14 mouse cellular contexts compared by ENCODE assay signal in the genomic region with DNA sequence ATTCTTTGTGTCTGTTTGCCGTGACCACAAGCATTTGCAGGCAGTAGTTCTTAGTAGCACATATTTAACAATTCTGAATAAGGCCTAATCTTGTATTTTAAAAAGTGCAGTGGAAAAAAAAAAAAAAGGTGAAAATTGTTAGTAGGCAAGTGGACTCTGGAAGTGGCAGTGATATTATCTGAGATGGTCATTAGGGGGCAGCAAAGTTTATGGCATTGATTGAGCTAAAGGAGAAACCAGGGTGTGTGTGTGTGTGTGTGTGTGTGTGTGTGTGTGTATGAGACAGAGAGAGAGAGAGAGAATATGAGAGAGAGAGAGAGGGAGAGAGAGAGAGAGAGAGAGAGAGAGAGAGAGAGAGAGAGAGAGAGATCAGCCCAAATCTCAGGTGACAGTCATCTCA. TPM values are rescaled to one million over a fixed set of nuclear protein-coding genes. Genes with fewer than 3 reads are reported as not detected.
DNase-seq lines count a peak whose midpoint lies in the region; ATAC-seq and TF ChIP-seq lines count a peak whose summit lies in the region.
"Had no signal": no experiment of that assay in that cellular context is flagged by ENCODE, and none has a peak within 500 bp of the region (broad histone marks: within the 10 kb centered on the region; RNA-seq: fewer than 3 reads in every experiment).

No protein-coding gene starts in this region.

- in situ Hi-C loops in Patski (cut with MboI; ENCODE audit: low pct_unique_long_range_greater_than_20kb) = loop anchor here (25.0 kb wide), 1 partner anchor 1681 kb away; the partner anchor contains the start of gene Gm10767

- no peak overlapping the region for H3K4me2 ChIP-seq in forebrain, embryonic 16.5 days (ENCODE audit: low read length)
- no peak overlapping the region for H3K4me2 ChIP-seq in forebrain, embryonic 11.5 days (ENCODE audit: low read depth, low read length, severe bottlenecking)
- H3K4me2 ChIP-seq: neural tube, embryonic 12.5 days had no signal

- peak; percentile 20 for TF ChIP-seq CTCF in Patski (IDR thresholded peaks at IDR 0.05)

- H3K4me3 ChIP-seq in forebrain, embryonic 16.5 days (replicated peaks; ENCODE audit: low read length) = no peak overlapping the region
- H3K4me3 ChIP-seq in forebrain, embryonic 11.5 days (ENCODE audit: low read depth, low read length) = no peak overlapping the region
- H3K4me3 ChIP-seq: neural tube, embryonic 12.5 days had no signal

- CTCF ChIA-PET in Patski (lab: Charles Lee) = interaction anchor here (0.6 to 1.2 kb wide), 2 partner anchors 24 to 72 kb away, joined by 3 to 4 read pairs; no protein-coding TSS in a partner anchor

- DNase-seq in forebrain, embryonic 11.5 days (ENCODE audit: low spot score) = no peak
- peak; percentile 48 to 74 for DNase-seq in left cerebral cortex, postnatal 14 days (ENCODE audit: low spot score in 2 of 2)
- no peak for DNase-seq in left cerebral cortex, postnatal 4 days
- DNase-seq in A20 (ENCODE audit: low read depth, low spot score) (peak; percentile 27), Patski (ENCODE audit: low read depth, low spot score) (no peak)
- no peak for DNase-seq in right cerebral cortex, postnatal 25 days
- DNase-seq: adrenal gland, postnatal 10 days; heart, postnatal 4 days; kidney, postnatal 14 days had no signal

- peaks cover 2% of the 10 kb centered on the region; the same call in 1 of the 2 replicates for H3K4me1 ChIP-seq in forebrain, embryonic 16.5 days (replicated peaks; ENCODE audit: control insufficient read depth, insufficient read depth, low read length)
- H3K4me1 ChIP-seq in forebrain, embryonic 11.5 days (replicated peaks; ENCODE audit: control insufficient read depth, insufficient read depth, low read length) = no peaks in the 10 kb centered on the region

- 0 out of 2 replicates have a peak, but pooled peaks have one; percentile 24 for ATAC-seq in forebrain, embryonic 16.5 days
- no peak for ATAC-seq in forebrain, embryonic 11.5 days (replicated peaks; ENCODE audit: low FRiP score)
- ATAC-seq in Patski = no peak
- ATAC-seq in erythroid progenitor cell, adult 5-6 weeks (replicated peaks; ENCODE audit: low FRiP score, poor library complexity, severe bottlenecking) = no peak

- H3K36me3 ChIP-seq in forebrain, embryonic 16.5 days (ENCODE audit: control insufficient read depth, insufficient read depth) = peaks cover 33% of the 10 kb centered on the region
- H3K36me3 ChIP-seq in forebrain, embryonic 11.5 days (ENCODE audit: control insufficient read depth, insufficient read depth, low read length) = peaks cover 11% of the 10 kb centered on the region

- H3K27ac ChIP-seq in forebrain, embryonic 16.5 days (ENCODE audit: low read length) = no peak overlapping the region
- H3K27ac ChIP-seq in forebrain, embryonic 11.5 days (ENCODE audit: low read depth, low read length) = no peak overlapping the region
- H3K27ac ChIP-seq: neural tube, embryonic 12.5 days had no signal

- POLR2A ChIA-PET in Patski (lab: Charles Lee) = no interaction called here

- no peak overlapping the region for H3K9ac ChIP-seq in forebrain, embryonic 16.5 days (replicated peaks; ENCODE audit: low read depth, low read length)
- H3K9ac ChIP-seq in forebrain, embryonic 11.5 days (ENCODE audit: low read length) = no peak overlapping the region
- H3K9ac ChIP-seq: neural tube, embryonic 12.5 days had no signal

- 85% methylated on average over 1 of the region's 1 CpGs for WGBS in forebrain, embryonic 16.5 days
- WGBS in forebrain, embryonic 11.5 days = 69% methylated on average over 1 of the region's 1 CpGs

- no peaks in the 10 kb centered on the region for H3K27me3 ChIP-seq in forebrain, embryonic 16.5 days (replicated peaks; ENCODE audit: control insufficient read depth, insufficient read depth, low read length)
- H3K27me3 ChIP-seq in forebrain, embryonic 11.5 days (ENCODE audit: control insufficient read depth, insufficient read depth, low read length) = no peaks in the 10 kb centered on the region
- no peaks in the 10 kb centered on the region for H3K27me3 ChIP-seq in Patski
- H3K27me3 ChIP-seq: neural tube, embryonic 12.5 days had no signal

- intact Hi-C loops in left cerebral cortex, postnatal 14 days (cut with DNase I) = no loop called here
- intact Hi-C loops in left cerebral cortex, postnatal 4 days (cut with DNase I) = no loop called here

- H3K9me3 ChIP-seq in forebrain, embryonic 16.5 days (ENCODE audit: control insufficient read depth, low read length) = no peaks in the 10 kb centered on the region
- H3K9me3 ChIP-seq in forebrain, embryonic 11.5 days (ENCODE audit: control insufficient read depth, low read length) = no peaks in the 10 kb centered on the region
- H3K9me3 ChIP-seq: neural tube, embryonic 12.5 days had no signal

RNA-seq across cellular contexts. Expression of gene 1700001L19Rik, which starts 3.4 kb away (rescaled TPM):
- 3.9 and 5.6 TPM in 2 replicates for polyA plus RNA-seq in forebrain, embryonic 16.5 days (2015; fragmentation: Nextera tagmentation; extraction: Ambion mirVana)
- polyA plus RNA-seq in forebrain, embryonic 11.5 days (2014; fragmentation: Nextera tagmentation; extraction: Ambion mirVana) = 0.93 and 1.1 TPM in 2 replicates
- 10 to 100 TPM; 25.6 to 28.2 TPM for total RNA-seq in left cerebral cortex, postnatal 14 days (2021)
- total RNA-seq in left cerebral cortex, postnatal 4 days (2021) = 10 to 100 TPM; 20.5 to 24.7 TPM
- polyA plus RNA-seq in Patski (2021) = not detected
- not detected in 2 replicates for total RNA-seq in erythroid progenitor cell, adult 5-6 weeks (2015; ENCODE audit: low replicate concordance)
- not detected in 2 replicates for total RNA-seq in erythroid progenitor cell, adult 5-6 weeks (2017; ENCODE audit: low replicate concordance)
- total RNA-seq: granulocyte monocyte progenitor cell, adult 5-6 weeks; heart, postnatal 4 days; megakaryocyte, adult 5-6 weeks had no signal

RNA-seq across cellular contexts. Expression of gene Fastkd3, which starts 11.8 kb away (rescaled TPM):
- polyA plus RNA-seq in forebrain, embryonic 16.5 days (2015; fragmentation: Nextera tagmentation; extraction: Ambion mirVana) = 29.7 and 29.8 TPM in 2 replicates
- 43.4 and 46.6 TPM in 2 replicates for polyA plus RNA-seq in forebrain, embryonic 11.5 days (2014; fragmentation: Nextera tagmentation; extraction: Ambion mirVana)
- total RNA-seq in left cerebral cortex, postnatal 14 days (2021) = 10 to 100 TPM; 13.1 to 15.4 TPM
- 10 to 100 TPM; 13.3 to 13.5 TPM for total RNA-seq in left cerebral cortex, postnatal 4 days (2021)
- 16.7 TPM for polyA plus RNA-seq in Patski (2021)
- total RNA-seq in erythroid progenitor cell, adult 5-6 weeks (2015; ENCODE audit: low replicate concordance) = 7.9 and 24.7 TPM in 2 replicates
- total RNA-seq in erythroid progenitor cell, adult 5-6 weeks (2017; ENCODE audit: low replicate concordance) = 4.6 TPM in 1 of 2 replicates, not detected in the other

RNA-seq across cellular contexts. Expression of gene Mtrr, which starts 11.8 kb away (rescaled TPM):
- polyA plus RNA-seq in forebrain, embryonic 16.5 days (2015; fragmentation: Nextera tagmentation; extraction: Ambion mirVana) = 13.7 and 17.3 TPM in 2 replicates
- 21.6 and 22.3 TPM in 2 replicates for polyA plus RNA-seq in forebrain, embryonic 11.5 days (2014; fragmentation: Nextera tagmentation; extraction: Ambion mirVana)
- 10 to 100 TPM; 10.3 to 16.5 TPM for total RNA-seq in left cerebral cortex, postnatal 14 days (2021)
- 10 to 100 TPM; 11.7 to 12.4 TPM for total RNA-seq in left cerebral cortex, postnatal 4 days (2021)
- polyA plus RNA-seq in Patski (2021) = 17.2 TPM
- total RNA-seq in erythroid progenitor cell, adult 5-6 weeks (2015; ENCODE audit: low replicate concordance) = 2.9 and 7.9 TPM in 2 replicates
- 8.2 and 8.6 TPM in 2 replicates for total RNA-seq in erythroid progenitor cell, adult 5-6 weeks (2017; ENCODE audit: low replicate concordance)

Comparison
In these comparisons a context has a peak if more than half of its experiments do, and no peak if none do; other contexts are left out.
1. DNase-seq: peak in left cerebral cortex, postnatal 14 days (2 of 2) and A20 (single experiment); none in forebrain, embryonic 11.5 days (single experiment), left cerebral cortex, postnatal 4 days (single experiment), Patski (single experiment) and right cerebral cortex, postnatal 25 days (single experiment).
2. RNA of gene 1700001L19Rik, which starts 3.4 kb away (total RNA-seq): 25.6 to 28.2 TPM in left cerebral cortex, postnatal 14 days and 20.5 to 24.7 TPM in left cerebral cortex, postnatal 4 days; not detected in erythroid progenitor cell, adult 5-6 weeks; every median in the first group is over 10 times any median in the second.